Mouse (Mus musculus) liver, adult 2 months (tissue): ENCODE data around the gene Anapc16.

Experiments used
- CTCF ChIP-seq: fragments of 200-500 bp; IDR thresholded peaks from 2 replicates; pipeline ENCODE4 v1.5.1; 2011; ENCODE audit warnings: low read depth, low read length, control low read depth
- POLR2A ChIP-seq: fragments of 200-500 bp; IDR thresholded peaks from 2 replicates; pipeline ENCODE4 v1.6.1; 2011; ENCODE audit warnings: low read length, control low read depth; ENCODE audit not compliant: insufficient read depth; ENCODE audit errors: extremely low read depth

DNA sequence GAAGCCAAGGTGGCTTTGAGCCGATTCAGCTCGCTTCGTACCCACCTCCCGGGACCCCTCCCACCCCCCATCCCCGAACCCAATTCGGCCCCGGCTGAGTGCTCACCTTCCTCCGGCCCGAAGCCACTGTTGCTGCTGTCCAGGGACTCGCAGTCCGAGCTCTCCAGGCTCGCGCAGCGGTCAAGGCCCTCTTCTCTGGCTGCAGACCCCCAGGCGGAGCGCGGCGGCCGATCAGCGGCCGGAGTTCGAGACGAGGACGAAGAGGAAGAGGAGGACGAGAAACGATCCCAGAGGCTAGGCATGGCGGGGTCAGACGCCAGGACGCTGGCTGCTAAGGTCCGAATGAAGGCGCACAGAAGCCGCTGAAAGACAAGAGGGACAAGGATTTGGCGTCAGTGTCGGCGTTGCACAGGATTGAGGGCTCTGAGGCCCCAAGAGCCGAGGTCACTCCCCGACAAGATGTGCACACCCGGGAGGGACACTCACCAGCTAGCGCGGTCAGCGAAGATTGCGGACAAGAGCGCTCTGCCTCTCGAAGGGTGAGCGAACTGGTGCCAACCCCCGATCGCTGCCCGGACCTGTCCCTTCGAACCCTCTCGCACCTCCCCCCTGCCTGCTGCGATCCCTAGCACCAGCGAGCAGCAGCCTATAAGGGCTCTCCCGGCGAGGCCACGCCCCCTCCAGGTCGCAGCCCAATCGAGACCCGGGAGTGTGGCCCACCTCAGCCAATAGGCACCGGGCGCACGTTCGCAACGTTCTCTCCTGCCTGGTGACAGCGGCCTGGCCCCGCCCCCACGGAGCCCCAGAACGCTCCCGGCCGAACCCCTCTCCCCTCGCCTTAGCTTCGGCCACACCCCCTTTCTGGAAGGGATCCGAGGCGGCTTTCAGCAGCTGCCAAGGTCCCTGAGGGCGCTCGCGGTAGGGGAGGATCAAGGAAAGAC is 51.5 kb downstream of the Anapc16 start, which contains the start of gene Ddit4:
- no peak for TF ChIP-seq CTCF
- peak; percentile 100 for TF ChIP-seq POLR2A
